Mouse (Mus musculus) heart, adult 11 months (tissue): ENCODE measurements at regions not wholly inside any gene's neighbourhood (a gene's known extent, or its start where the extent isn't known, plus 50 kb on each side); places are given as distances from the start of the nearest gene placed in this dataset.
A peak's percentile ranks its signal among the peaks of the same experiment; 100 is the strongest.

Experiments
- DNase-seq: peaks from one replicate; pipeline ENCODE4 v3.0.0; 2022

DNA sequence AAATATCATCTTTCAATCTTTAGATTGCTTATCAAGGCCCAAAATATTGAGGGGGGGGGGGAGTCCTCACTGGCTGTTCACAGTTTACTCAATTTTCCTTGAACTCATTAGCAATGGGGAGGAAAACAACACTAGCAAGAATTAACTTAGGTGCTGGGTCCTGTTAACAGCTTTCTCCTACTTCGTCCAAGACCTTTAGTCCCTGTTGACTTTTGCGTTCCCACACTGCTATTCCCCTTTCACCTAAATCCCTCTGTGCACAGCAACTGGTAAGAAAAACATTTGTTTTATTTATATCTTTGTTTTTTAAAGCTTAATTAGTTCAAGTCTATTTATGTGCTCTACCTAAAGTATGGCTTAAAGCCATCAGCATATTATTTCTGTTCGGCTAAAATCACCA lies 240.3 kb downstream of the Rnf152 start:
- peak; percentile 70 for DNase-seq

- peak; percentile 21 for DNase-seq
Observed at GRCm38 (mm10) chr1:105115391-105115790, 241.1 kb downstream of the Rnf152 start.

DNA sequence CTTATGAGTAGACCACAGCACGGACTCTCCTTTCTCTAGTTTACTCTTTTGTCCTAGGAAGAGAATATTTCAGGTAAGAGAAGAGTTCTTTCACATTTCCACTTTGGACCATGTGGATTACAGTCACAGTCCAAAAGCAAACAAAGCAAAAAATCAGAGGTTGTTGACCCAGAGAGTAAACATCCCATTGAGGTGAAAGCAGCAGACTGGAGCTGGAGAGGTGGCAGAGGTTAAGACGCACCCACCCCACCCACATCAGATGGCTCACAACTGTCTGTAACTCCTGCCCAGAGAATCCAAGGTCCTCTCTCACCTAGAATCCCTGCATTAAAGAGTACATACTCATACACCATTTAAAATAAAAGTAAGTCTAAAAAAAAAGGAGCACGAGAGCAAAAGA lies 241.7 kb downstream of the Rnf152 start:
- peak; percentile 22 for DNase-seq

DNA sequence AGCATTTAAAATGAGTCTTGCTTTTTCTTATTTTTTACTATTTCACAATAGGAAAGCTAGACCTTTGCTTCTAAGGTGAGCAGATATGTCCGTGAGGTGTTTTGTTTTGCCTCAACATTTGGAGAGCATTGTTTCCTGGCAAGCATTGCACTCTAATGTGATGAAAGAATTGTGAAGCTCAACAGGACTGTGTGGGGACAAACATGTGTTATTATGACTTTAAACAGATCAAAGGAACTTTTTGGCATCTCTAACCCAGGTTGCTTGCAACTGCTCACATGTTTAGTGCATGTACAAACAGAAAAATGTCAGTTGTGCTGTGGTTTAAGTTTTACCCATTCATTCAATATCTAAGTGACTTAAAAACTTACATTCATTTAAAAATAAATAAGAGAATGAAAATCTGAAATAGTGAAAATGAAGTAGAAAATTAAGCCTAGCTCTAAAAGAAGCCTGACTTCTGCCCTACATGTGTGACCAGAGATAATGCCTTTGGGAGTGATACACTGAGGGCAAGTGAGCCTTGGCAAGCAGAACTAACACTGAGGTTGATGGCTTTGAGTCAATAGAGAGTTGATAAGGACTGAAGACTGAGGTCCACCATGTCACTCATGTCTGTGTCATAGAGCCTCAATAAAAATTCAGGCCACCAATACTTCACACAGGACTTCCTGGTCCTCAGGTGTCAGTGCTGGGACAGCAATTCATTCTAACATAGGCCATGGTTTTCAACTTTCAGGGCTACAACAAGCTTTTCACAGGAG lies 243.6 kb downstream of the Rnf152 start:
- DNase-seq = peak; percentile 71

- peak; percentile 50 for DNase-seq
Observed at GRCm38 (mm10) chr1:105111236-105111635, 245.3 kb downstream of the Rnf152 start.

GRCm38 (mm10) chr1:105110581-105111210 lies 245.8 kb downstream of the Rnf152 start:
- peak; percentile 68 for DNase-seq

DNA sequence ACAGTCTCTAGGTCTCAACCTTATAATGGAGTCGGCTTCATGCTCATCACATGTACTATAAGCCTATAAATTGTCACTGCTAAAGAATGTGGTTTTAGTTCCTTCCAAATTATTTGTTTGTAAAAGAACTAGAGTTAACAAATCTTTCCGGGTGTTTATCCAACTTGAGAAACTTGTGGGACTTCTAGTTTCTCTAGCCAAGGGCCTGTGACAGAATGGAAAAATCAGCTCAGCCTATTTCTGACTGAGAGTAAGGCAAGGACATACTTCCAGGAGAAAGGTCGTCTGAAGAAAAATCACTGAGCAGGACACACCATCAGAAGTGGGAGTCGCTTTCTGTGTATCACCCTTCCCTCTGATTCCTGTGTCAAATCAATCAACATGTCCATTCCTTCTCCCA lies 248.7 kb downstream of the Rnf152 start:
- peak; percentile 79 for DNase-seq

- DNase-seq = peak; percentile 74
Observed at GRCm38 (mm10) chr1:105107257-105107656, 249.3 kb downstream of the Rnf152 start.

- peak; percentile 76 for DNase-seq
Observed at GRCm38 (mm10) chr1:105105211-105105610, 251.3 kb downstream of the Rnf152 start.

DNA sequence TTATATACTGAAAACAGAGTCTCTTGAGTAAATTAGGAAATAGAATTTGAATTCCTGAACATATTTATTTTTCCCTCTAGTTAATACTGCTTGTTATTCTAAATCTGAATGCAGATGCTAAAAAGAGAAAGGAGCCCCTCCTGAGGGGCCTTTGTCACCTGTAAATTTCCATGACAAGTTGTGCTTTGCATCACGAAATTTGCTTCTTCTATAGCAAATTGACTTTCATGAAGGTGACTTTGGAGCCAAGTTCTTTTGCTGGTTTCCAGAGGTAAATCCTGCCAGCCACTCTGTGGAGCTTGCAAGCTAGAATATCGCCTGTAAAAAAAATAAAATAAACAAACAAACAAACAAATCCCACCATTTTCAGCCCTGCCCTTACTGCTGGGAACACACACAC lies 261.4 kb downstream of the Rnf152 start:
- DNase-seq = peak; percentile 7

- DNase-seq = peak; percentile 50
Observed at GRCm38 (mm10) chr1:105094500-105094899, 262.0 kb downstream of the Rnf152 start.

DNA sequence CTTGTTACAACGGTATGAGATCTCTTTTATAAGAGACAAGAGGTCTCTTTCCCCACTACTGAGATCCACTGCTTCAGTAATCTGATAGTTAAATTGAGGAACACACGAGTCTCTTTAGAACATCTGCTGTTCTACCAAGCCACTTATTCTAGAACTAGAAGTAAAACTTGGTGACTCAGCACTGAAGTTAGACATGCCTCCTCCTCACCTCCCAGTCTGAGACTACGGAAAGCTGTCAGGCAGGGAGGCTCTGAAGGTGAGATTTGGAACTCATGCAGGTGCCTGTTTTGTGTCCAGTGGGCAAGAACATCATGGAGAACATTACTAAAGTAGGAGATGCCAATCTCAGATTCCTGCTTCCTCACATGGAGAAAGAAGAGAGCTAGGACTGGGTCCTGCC lies 262.6 kb downstream of the Rnf152 start:
- DNase-seq = no peak

DNA sequence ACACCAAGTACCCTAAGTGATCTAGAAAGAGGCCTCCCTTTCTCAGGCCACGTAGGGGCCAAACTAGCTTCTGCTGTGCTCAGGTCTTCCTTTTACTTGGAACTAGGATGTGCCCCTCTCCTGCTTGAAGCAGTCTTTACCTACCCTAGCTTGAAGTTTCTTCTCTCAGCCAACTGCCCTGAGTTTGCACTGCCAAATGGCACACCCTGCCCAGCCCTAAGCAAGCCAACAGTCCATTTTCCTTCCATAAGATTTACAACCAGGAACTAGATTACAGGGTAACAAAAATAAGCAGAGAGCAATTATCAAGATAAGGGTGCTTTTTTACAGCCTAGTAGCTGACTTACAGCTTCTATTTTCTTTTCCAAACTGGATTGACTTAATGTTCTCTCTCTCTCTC lies 263.5 kb downstream of the Rnf152 start:
- DNase-seq = peak; percentile 62

DNA sequence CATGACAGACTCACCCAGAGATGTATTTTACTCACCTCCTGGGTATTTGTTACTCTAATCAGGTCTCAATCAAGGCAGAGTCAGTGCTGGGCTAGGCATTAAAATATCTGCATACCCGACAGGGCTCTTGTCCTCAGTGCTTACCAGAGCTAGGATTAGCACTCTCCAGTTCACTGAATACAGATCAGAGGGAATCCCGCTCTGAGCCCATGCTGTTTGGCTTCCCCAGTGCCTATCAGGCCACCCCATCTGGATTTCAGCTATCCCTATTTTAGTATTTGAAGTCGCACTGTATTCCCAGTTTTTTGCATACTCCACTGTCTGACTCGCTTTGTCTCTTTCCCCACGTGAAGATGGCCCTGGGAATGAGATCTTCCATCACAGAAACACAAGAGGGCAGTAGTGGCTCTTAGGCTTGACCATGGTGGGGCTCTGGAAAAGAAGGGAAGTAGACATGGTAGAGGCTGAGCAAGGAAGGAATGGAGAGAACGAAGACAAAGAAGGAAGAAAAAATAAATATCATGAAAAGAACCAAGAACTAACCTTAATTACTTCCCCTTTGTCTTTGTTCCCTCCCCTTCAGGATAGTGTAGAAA lies 264.1 kb downstream of the Rnf152 start:
- peak; percentile 88 for DNase-seq

DNA sequence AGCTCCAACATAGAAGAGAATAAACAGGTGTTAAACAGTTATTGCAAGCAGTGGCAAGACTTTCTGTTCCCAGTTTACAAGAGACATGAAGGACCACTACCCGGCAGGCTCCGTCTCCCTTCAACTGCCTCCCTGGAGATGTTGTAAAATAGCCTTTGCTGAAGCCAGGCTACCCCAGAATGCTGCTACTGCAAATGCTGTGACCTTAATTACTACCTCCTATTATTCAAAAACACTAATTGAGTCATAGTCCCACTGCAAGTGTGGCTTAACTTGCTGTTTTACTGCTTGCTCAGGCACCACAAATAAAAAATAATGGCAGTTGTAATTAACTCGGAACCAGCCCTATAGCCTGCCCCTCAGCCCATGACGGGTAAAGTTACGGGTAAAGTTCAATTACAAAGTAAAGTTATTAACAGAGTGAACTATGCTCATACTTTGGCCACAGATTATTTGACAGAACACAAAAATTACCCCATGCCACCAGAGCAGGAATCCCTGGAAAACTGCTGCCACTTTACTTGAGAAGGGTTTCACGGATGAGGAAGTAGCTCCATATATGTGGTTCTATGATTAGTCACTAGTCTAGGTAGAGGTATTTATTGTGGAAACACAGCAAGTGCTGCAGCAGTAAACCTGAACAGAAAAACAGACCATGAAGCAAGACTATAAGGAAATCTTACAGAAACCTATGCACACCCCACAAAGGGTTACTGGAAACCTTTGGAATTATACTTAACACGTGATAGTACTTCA lies 267.6 kb downstream of the Rnf152 start:
- peak; percentile 43 for DNase-seq

- peak; percentile 54 for DNase-seq
Observed at GRCm38 (mm10) chr1:105087623-105088022, 268.9 kb downstream of the Rnf152 start.

DNA sequence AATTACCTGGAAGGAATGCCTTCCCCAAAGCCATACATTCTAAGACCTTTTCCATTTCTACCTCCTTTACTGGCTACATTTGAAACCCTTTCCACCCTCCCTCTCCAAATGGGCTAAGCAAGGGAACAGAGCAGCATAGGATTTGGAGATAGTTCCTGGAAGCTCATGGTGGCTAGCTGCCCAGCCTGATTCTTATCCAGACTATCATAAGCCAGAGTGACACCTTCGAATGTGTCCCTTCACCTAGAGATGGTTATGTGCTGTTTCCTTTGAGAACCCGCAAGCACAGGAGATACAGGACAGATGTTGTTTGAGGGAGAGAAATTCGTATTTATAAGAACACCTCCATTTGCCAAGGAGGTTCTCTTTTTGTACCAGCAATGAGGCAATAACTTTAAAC lies 272.0 kb downstream of the Rnf152 start:
- no peak for DNase-seq

DNA sequence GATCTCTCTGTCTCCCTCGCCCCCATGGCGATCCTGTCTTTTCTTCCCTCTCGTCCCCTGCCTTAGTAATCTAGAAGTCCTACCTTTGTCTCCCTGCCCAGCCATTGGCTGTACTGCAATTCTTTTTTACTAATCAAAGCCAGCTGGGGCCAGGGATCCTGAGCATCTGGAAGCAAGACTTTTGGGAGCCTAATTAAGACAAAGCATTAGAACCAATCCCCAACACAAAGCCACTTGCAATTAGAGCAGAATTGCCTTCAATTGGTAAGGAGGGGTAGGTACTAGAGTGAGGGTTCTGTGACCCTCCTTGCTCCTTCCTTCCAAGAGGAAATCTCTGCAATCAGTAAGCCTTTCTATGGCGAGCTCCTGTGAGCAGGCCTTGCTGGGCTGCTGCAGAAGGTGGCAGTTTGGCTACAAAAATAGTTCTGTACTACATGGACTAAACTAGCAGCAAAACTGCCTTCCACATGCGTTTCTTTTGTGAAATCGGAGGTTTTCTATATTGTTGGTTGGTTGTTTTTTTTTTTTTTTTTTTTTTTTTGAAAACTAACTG lies 272.9 kb downstream of the Rnf152 start:
- DNase-seq = no peak

DNA sequence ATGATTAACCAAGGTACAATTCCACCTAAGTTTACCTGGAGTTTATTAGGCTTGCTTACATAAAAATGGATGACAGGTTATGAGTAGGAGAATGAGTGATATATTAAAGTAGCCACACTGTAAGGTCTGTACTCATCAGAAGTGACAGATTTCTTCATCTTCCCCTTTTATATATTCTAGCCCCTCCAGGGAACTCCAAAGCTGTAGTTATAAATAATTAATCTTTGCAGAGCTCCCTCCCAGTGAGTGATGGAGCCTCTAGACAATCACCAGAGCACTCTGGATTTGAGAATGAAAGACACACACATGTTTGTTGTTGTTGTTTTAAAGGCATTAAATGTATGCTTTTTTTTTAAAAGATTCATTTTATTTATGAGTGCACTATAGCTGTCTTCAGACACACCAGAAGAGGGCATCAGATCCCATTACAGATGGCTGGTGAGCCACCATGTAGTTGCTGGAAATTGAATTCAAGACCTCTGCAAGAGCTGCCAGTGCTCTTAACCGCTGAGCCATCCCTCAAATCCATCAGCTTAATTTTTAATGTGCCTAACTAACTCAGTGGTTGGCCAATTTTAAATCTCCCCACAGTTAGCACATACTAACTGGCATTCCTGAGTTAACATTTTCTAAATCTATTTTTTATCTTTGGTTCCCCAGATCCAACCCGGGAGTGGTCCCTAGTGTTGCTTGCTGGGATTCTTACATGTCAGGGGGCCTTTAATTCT lies 273.5 kb downstream of the Rnf152 start:
- no peak for DNase-seq

- DNase-seq = no peak
Observed at GRCm38 (mm10) chr1:105081942-105082341, 274.6 kb downstream of the Rnf152 start.

DNA sequence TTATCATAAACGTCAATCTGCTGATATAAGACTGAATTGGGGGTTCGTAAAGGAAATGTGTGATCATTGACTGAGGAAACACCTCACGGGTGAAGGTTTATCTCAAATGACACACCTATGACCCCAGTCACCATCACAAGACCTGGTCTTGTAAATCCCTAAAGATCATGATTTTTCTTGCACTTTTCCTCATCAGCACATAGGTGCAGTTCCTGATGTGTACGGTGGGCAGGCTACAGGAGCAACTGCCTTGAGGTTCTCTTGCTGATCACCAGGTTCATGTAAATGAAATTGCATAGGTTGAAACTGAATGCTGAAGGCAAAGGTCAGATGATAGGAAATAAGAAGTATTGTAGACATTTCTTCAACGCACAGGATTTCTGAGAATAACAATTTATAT lies 277.1 kb downstream of the Rnf152 start:
- no peak for DNase-seq

- no peak for DNase-seq
Observed at GRCm38 (mm10) chr1:105075728-105076127, 280.8 kb downstream of the Rnf152 start.
